Mouse (Mus musculus) testis, adult 2 months (tissue): ENCODE measurements at regions not wholly inside any gene's neighbourhood (a gene's known extent, or its start where the extent isn't known, plus 50 kb on each side); places are given as distances from the start of the nearest gene placed in this dataset.

Experiments used
- H3K27ac ChIP-seq: fragments of 200-500 bp; 2 replicates; pipeline ENCODE4 v1.5.1; 2012; ENCODE audit warnings: low read depth, low read length; ENCODE audit not compliant: control insufficient read depth, insufficient read depth
- H3K27me3 ChIP-seq: fragments of 200-500 bp; 2 replicates; pipeline ENCODE4 v1.6.1; 2012; ENCODE audit warnings: mild to moderate bottlenecking, low read length, moderate library complexity; ENCODE audit not compliant: control insufficient read depth, insufficient read depth
- H3K36me3 ChIP-seq: fragments of 200-500 bp; 2 replicates; pipeline ENCODE4 v1.6.1; 2012; ENCODE audit warnings: mild to moderate bottlenecking, low read length; ENCODE audit not compliant: control insufficient read depth, insufficient read depth
- H3K4me1 ChIP-seq: fragments of 200-500 bp; 2 replicates; pipeline ENCODE4 v1.6.1; 2012; ENCODE audit warnings: low read length; ENCODE audit not compliant: control insufficient read depth, insufficient read depth
- H3K4me3 ChIP-seq: fragments of 200-500 bp; 2 replicates; pipeline ENCODE4 v1.5.1; 2012; ENCODE audit warnings: low read depth, mild to moderate bottlenecking, low read length, moderate library complexity, mixed read lengths; ENCODE audit not compliant: control insufficient read depth
- CTCF ChIP-seq: fragments of 200-500 bp; IDR thresholded peaks from 2 replicates; pipeline ENCODE4 v1.5.1; 2012; ENCODE audit warnings: low read depth, mild to moderate bottlenecking, inconsistent platforms, low read length, moderate library complexity; ENCODE audit not compliant: control insufficient read depth, insufficient read depth, insufficient replicate concordance
- POLR2A ChIP-seq: fragments of 200-500 bp; IDR thresholded peaks from 2 replicates; pipeline ENCODE4 v1.6.1; 2012; ENCODE audit warnings: low read depth, mild to moderate bottlenecking, inconsistent platforms, low read length, moderate library complexity; ENCODE audit not compliant: control insufficient read depth

DNA sequence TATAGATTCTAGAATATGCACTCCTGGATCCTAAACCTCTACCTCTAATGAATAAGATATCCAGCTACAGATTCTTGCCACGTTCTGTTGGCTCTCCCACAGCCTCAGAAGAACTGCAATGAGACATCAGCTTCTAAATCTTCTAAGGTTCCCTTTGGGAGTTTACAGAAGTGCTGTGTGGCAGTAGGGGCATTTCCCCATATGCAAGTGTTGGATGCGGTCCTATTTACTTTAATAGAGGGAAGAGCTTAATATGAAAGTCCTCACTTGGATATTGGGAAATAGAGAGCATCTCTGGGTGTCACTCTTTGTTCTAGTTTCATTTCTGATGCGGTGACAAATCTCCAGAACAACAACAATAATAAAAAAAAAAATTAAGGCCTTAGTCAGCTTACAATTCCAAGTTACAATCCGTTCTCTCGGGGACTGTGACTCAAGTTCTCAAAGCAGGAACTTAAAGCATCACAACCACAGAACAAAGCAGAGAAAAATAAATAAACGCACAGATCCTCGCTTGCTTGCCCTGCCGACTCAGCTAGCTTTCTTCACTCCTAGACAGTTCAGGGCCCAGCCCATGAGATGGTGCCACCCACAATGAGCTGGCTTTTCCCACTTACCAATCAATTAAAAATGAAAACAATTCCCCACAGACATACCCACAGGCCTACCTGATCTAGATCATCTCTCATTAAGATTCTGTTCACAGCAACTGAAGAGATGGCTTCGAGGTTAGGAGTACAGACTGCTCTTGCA is 204.4 kb upstream of the Cited2 start:
- H3K27me3 ChIP-seq = no peaks in the 10 kb centered on the region
- H3K27ac ChIP-seq = no peak overlapping the region
- H3K4me1 ChIP-seq = no peaks in the 10 kb centered on the region
- no peak overlapping the region for H3K4me3 ChIP-seq
- TF ChIP-seq CTCF = no peak
- TF ChIP-seq POLR2A = no peak
- H3K36me3 ChIP-seq = no peaks in the 10 kb centered on the region

DNA sequence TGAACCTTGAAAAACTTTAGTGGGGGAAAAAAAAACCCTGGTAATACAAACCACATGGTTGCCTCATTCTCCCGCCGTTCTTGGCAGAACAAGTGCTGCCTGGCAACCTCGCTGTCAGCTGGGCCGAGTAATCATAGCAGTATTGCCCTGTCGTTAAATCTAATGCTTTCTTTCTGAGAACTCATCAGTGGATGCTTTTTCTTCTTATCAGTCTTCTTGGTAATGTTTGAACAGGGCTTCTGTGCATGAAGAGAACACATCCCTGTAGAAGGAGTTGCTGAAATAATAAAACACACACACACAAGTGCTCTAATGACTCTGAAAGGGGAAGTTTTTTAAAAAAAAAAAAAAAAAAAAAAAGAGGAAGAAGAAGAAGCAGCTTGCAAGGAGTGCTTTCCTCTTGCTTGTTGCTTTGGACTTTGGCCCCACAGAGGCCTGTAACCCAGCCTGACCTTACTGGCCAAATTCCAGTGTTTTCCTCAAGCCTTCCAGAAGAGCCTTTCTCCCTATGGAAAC is 200.9 kb upstream of the Cited2 start:
- H3K27ac ChIP-seq = no peak overlapping the region
- H3K4me1 ChIP-seq = no peaks in the 10 kb centered on the region
- H3K4me3 ChIP-seq = no peak overlapping the region
- no peak for TF ChIP-seq CTCF
- TF ChIP-seq POLR2A = no peak
- H3K36me3 ChIP-seq = no peaks in the 10 kb centered on the region
- no peaks in the 10 kb centered on the region for H3K27me3 ChIP-seq

GRCm38 (mm10) chr10:17523558-17524328 is 199.3 kb upstream of the Cited2 start:
- Histone ChIP-seq H3K4me1 (no peaks in the 10 kb centered on the region), H3K27me3 (no peaks in the 10 kb centered on the region), H3K36me3 (no peaks in the 10 kb centered on the region), H3K4me3 (no peak overlapping the region), H3K27ac (no peak overlapping the region)
- no peak for TF ChIP-seq CTCF
- no peak for TF ChIP-seq POLR2A

DNA sequence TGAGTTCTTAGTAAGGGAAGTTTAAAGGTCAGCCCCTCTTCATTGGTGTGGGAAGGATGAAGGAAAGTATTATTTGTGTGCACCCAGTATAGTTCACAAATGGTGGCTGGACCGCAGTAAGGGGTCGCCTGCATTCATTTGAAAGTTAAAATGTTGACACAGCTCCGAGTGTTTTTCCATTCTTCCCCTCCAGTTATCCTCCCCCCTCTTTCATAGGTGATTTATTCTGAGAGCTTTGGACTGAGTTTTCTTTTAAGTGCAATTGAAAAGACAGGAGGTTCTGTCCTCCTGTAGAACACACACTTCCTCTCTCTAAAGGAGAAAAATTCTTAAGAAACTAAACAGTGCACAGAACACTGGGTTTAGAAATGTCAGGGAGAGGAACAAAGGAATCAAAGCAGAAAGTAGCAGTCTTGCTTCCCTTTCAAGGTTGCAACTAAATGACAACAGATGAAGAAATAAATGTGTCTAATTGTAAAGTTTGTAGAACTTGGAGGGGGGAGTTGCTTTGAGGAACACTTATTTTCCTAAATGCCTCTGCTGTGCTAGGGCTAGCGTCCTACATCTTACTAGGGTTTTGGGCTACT is 195.8 kb upstream of the Cited2 start:
- TF ChIP-seq POLR2A (no peak), CTCF (no peak)
- H3K4me3 ChIP-seq = no peak overlapping the region
- no peaks in the 10 kb centered on the region for H3K4me1 ChIP-seq
- H3K36me3 ChIP-seq = no peaks in the 10 kb centered on the region
- no peaks in the 10 kb centered on the region for H3K27me3 ChIP-seq
- 0 out of 2 replicates have a peak overlapping the region, but pooled peaks have one; percentile 46 for H3K27ac ChIP-seq

- Histone ChIP-seq H3K27ac (no peak overlapping the region), H3K27me3 (no peaks in the 10 kb centered on the region), H3K36me3 (no peaks in the 10 kb centered on the region), H3K4me1 (no peaks in the 10 kb centered on the region), H3K4me3 (no peak overlapping the region)
- no peak for TF ChIP-seq POLR2A
These were observed 194.9 kb upstream of the Cited2 start for GRCm38 (mm10) chr10:17528116-17528515.

DNA sequence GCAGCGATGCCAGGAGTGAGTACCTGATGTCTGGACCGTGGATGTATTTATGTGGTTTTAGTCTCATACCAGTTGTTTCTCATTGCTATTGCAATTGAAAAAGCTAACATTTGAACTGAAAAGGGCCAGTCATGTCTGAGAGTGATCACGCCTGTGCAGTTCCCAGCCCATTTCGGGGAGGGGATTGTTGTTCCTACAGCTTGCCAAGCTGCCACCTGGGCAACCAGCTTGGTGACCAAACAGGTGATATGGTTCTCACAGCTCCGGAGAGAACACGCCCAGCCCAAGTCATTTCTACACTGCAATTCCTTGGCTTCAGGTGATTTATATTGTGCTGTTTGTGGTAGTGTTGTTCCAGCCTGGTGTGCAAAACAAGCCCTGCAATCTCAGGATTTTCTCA is 194.2 kb upstream of the Cited2 start:
- TF ChIP-seq CTCF (no peak), POLR2A (no peak)
- no peaks in the 10 kb centered on the region for H3K36me3 ChIP-seq
- H3K4me1 ChIP-seq = no peaks in the 10 kb centered on the region
- no peaks in the 10 kb centered on the region for H3K27me3 ChIP-seq
- no peak overlapping the region for H3K4me3 ChIP-seq
- no peak overlapping the region for H3K27ac ChIP-seq

- no peaks in the 10 kb centered on the region for H3K27me3 ChIP-seq
- H3K27ac ChIP-seq = no peak overlapping the region
- H3K36me3 ChIP-seq = no peaks in the 10 kb centered on the region
- no peak for TF ChIP-seq CTCF
- no peak for TF ChIP-seq POLR2A
- no peak overlapping the region for H3K4me3 ChIP-seq
- H3K4me1 ChIP-seq = no peaks in the 10 kb centered on the region
These were observed 193.0 kb upstream of the Cited2 start for GRCm38 (mm10) chr10:17529851-17530509.
